Mouse (Mus musculus) forebrain, embryonic 16.5 days (tissue): ENCODE results near the gene Igsf8. TPM values are rescaled to one million over a fixed set of nuclear protein-coding genes. Genes with fewer than 3 reads are reported as not detected.
A peak's percentile ranks its signal among the peaks of the same experiment; 100 is the strongest.

ENCODE experiments used
- ATAC-seq: fragments of 200-750 bp; cut with Nextera tagmentation; 2 replicates; pipeline ENCODE4 v1.8.0; 2017; ENCODE audit warnings: mild to moderate bottlenecking, moderate library complexity
- H3K27ac ChIP-seq: fragments of 300-500 bp; sonication (generic); 2 replicates; pipeline ENCODE4 v1.5.1; 2014; ENCODE audit warnings: low read length, control low read depth
- H3K27me3 ChIP-seq: fragments of 300-500 bp; sonication (generic); replicated peaks from 2 replicates; pipeline ENCODE4 v1.6.1; 2014; ENCODE audit warnings: low read length; ENCODE audit not compliant: control insufficient read depth, insufficient read depth
- H3K36me3 ChIP-seq: fragments of 300-500 bp; sonication (generic); 2 replicates; pipeline ENCODE4 v1.6.1; 2014; ENCODE audit not compliant: control insufficient read depth, insufficient read depth
- H3K4me1 ChIP-seq: fragments of 300-500 bp; sonication (generic); replicated peaks from 2 replicates; pipeline ENCODE4 v1.6.1; 2014; ENCODE audit warnings: low read length; ENCODE audit not compliant: control insufficient read depth, insufficient read depth
- H3K4me2 ChIP-seq: fragments of 300-500 bp; sonication (generic); 2 replicates; pipeline ENCODE4 v1.6.1; 2014; ENCODE audit warnings: mild to moderate bottlenecking, low read length, control low read depth
- H3K4me3 ChIP-seq: fragments of 300-500 bp; sonication (generic); replicated peaks from 2 replicates; pipeline ENCODE4 v1.5.1; 2014; ENCODE audit warnings: mild to moderate bottlenecking, low read length, control low read depth
- H3K9ac ChIP-seq: fragments of 300-500 bp; sonication (generic); replicated peaks from 2 replicates; pipeline ENCODE4 v1.6.1; 2014; ENCODE audit warnings: low read depth, low read length, control low read depth
- H3K9me3 ChIP-seq: fragments of 300-500 bp; sonication (generic); 2 replicates; pipeline ENCODE4 v1.6.1; 2016; ENCODE audit warnings: low read length; ENCODE audit not compliant: control insufficient read depth
- WGBS: fragments of 180-500 bp; shearing (Covaris S2); extraction: QIAGEN DNeasy Blood & Tissue Kit; methylation state at CpG from one replicate; pipeline ENCODE4 v1.1.7; 2014; 5-methylcytosine and 5-hydroxymethylcytosine counted together
- polyA plus RNA-seq: library from polyadenylated mRNA; unstranded; fragments of >200 nt; fragmentation: Nextera tagmentation; extraction: Ambion mirVana; gene quantifications from 2 replicates; pipeline ENCODE4 v1.2.1, GENCODE M21; 2015

Igsf8 gene
- polyA plus RNA-seq, 1 experiment from 2014 or later, result 136 TPM

DNA sequence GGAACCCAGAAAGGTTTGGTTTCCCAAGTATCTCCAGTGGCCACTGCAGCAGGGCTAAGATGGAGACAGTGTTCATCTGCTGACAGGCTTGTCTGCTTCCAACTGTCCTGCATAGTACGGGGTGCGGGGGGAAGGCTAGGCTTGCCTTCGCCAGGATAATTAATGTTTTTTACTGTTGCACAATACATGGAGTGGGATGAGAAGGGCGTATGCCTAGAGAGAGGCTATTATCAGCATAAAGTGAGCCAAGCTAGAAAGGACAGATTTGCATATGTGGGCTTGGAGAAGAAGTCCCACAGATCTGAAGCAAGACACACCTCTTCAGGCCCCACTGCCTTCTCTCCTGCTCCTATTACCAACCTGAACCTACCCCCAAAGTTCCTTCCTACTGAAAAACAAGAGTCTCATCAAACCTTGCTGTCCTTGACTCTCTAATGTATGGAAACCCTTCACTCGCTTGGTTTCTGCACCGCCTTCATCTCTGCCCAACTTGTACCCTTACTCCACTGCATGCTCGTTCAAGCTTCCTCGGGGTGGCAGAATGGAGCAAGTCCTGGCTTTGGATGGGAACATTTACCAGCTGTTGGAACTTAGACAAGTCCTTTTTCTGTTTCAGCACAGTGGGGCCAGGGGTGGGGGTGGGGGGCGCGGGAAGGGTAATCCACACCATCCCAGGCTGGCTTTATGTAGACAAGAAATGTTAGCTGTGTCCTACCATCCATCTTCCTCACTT, 20.2 kb downstream of the Igsf8 start:
- Histone ChIP-seq H3K27ac (no peak overlapping the region), H3K4me2 (no peak overlapping the region), H3K9me3 (no peaks in the 10 kb centered on the region), H3K36me3 (no peaks in the 10 kb centered on the region), H3K9ac (no peak overlapping the region), H3K4me3 (no peak overlapping the region), H3K27me3 (no peaks in the 10 kb centered on the region), H3K4me1 (no peaks in the 10 kb centered on the region)
- whole genome bisulfite sequencing, result 76% methylated on average over 10 of the region's 10 CpGs
- ATAC-seq, result no peak

DNA sequence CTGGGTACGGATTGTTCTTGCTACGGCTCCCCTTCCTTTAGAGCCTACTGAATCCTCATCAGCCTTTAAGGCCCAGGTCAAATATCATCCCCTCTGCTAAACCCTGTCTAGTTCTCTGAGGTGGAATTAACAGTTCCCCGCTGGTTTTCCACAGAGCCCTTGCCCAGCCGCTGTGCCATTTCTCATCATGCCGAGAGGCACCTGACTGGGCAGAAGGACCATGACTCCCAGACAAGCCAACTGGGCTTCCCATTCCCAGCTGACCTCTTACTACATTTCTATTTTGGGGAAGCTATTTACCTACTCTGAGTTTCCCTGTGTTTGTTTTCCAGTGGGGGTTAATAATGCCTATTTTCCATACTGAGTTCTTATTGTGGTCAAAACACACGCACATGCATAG, 21.6 kb downstream of the Igsf8 start:
- H3K9ac ChIP-seq, result no peak overlapping the region
- H3K27me3 ChIP-seq, result no peaks in the 10 kb centered on the region
- H3K4me2 ChIP-seq, result no peak overlapping the region
- H3K9me3 ChIP-seq, result no peaks in the 10 kb centered on the region
- whole genome bisulfite sequencing, result 88% methylated on average over 6 of the region's 6 CpGs
- no peaks in the 10 kb centered on the region for H3K36me3 ChIP-seq
- H3K4me1 ChIP-seq, result no peaks in the 10 kb centered on the region
- no peak for ATAC-seq
- no peak overlapping the region for H3K27ac ChIP-seq
- no peak overlapping the region for H3K4me3 ChIP-seq

- H3K9me3 ChIP-seq, result no peaks in the 10 kb centered on the region
- H3K27me3 ChIP-seq, result no peaks in the 10 kb centered on the region
- no peak overlapping the region for H3K4me2 ChIP-seq
- no peaks in the 10 kb centered on the region for H3K4me1 ChIP-seq
- no peak for ATAC-seq
- no peaks in the 10 kb centered on the region for H3K36me3 ChIP-seq
- 90% methylated on average over 14 of the region's 14 CpGs for WGBS
- H3K4me3 ChIP-seq, result no peak overlapping the region
- no peak overlapping the region for H3K27ac ChIP-seq
- no peak overlapping the region for H3K9ac ChIP-seq
Observed at GRCm38 (mm10) chr1:172284221-172284620, 22.8 kb downstream of the Igsf8 start.

DNA sequence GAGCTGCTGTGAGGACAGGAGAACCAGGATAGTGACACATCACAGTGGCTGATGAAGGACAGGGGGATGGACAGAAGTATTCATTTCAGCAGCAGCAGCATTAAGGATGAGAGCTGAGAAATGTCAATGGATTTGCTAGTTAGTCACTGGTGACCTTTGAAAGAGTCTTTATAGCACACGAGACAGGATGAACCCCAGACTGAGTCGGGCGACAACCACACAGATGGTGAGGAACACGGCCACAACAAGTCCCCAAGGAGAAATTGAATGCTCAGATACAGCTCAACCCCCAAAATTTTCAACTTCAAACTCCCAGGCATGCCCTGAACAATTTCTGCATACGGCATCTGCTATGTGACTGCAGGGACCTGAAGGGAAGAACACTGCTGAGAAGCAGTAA, 25.3 kb downstream of the Igsf8 start:
- Histone ChIP-seq H3K36me3 (no peaks in the 10 kb centered on the region), H3K27ac (no peak overlapping the region), H3K4me3 (no peak overlapping the region), H3K9me3 (no peaks in the 10 kb centered on the region), H3K27me3 (no peaks in the 10 kb centered on the region), H3K4me2 (no peak overlapping the region), H3K9ac (no peak overlapping the region), H3K4me1 (no peaks in the 10 kb centered on the region)
- WGBS, result 90% methylated on average over 5 of the region's 5 CpGs
- ATAC-seq, result no peak

DNA sequence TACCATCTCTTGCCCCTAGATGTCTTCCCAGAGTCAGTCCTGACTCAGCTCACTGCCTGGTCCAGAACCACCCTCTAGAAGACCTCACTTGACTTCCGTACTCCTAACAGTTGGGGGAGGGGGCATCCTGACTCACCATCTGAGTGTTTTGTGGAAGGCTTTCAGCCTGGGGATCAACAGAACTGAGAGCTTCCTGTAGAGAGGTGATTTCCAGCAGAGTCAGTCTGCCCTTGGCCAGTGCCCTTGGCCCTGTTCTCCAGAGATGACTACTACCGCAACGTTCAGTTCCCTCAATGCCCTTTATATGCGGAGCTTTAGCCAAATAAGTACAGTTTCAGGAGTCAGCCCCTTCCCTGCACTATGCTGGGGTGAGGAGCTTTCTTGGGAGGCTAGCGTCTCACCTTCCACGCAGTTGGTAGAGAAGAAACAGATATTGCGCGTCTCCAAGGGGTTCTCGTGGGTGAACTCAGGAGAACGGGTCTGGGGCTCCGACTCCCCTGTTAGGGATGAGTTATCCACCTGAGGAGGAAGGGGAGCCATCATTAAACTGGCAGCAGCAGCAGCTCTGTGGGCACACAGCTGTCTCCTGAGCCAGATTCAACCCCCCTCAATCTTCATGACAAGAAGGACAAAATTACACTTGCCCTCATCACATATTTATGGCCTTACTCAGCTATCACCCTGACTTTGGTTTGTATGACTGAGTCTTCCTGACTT, 27.6 kb downstream of the Igsf8 start:
- no peak overlapping the region for H3K9ac ChIP-seq
- no peak for ATAC-seq
- no peaks in the 10 kb centered on the region for H3K4me1 ChIP-seq
- H3K4me2 ChIP-seq, result no peak overlapping the region
- H3K27me3 ChIP-seq, result no peaks in the 10 kb centered on the region
- 93% methylated on average over 11 of the region's 11 CpGs for WGBS
- H3K9me3 ChIP-seq, result no peaks in the 10 kb centered on the region
- H3K36me3 ChIP-seq, result no peaks in the 10 kb centered on the region
- no peak overlapping the region for H3K27ac ChIP-seq
- H3K4me3 ChIP-seq, result no peak overlapping the region

- Histone ChIP-seq H3K9me3 (no peaks in the 10 kb centered on the region), H3K4me1 (no peaks in the 10 kb centered on the region), H3K27ac (no peak overlapping the region), H3K27me3 (no peaks in the 10 kb centered on the region), H3K4me3 (no peak overlapping the region), H3K9ac (no peak overlapping the region), H3K36me3 (no peaks in the 10 kb centered on the region), H3K4me2 (no peak overlapping the region)
- ATAC-seq, result no peak
- WGBS, result 91% methylated on average over 3 of the region's 3 CpGs
Observed at GRCm38 (mm10) chr1:172289617-172289946, 28.1 kb downstream of the Igsf8 start.

- ATAC-seq, result no peak
- Histone ChIP-seq H3K4me3 (no peak overlapping the region), H3K27ac (no peak overlapping the region), H3K4me2 (no peak overlapping the region), H3K9ac (no peak overlapping the region), H3K27me3 (no peaks in the 10 kb centered on the region), H3K9me3 (no peaks in the 10 kb centered on the region), H3K4me1 (peaks cover 8% of the 10 kb centered on the region), H3K36me3 (no peaks in the 10 kb centered on the region)
- 91% methylated on average over 2 of the region's 2 CpGs for WGBS
Observed at GRCm38 (mm10) chr1:172292880-172293279, 31.4 kb downstream of the Igsf8 start.

- Histone ChIP-seq H3K9ac (no peak overlapping the region), H3K27ac (no peak overlapping the region), H3K9me3 (no peaks in the 10 kb centered on the region), H3K4me1 (peaks cover 13% of the 10 kb centered on the region), H3K4me2 (no peak overlapping the region), H3K36me3 (no peaks in the 10 kb centered on the region), H3K27me3 (no peaks in the 10 kb centered on the region), H3K4me3 (no peak overlapping the region)
- 91% methylated on average over 11 of the region's 11 CpGs for WGBS
- ATAC-seq, result no peak
Observed at GRCm38 (mm10) chr1:172293449-172293848, 32.0 kb downstream of the Igsf8 start.

GRCm38 (mm10) chr1:172295751-172296197, 34.3 kb downstream of the Igsf8 start:
- peaks cover 13% of the 10 kb centered on the region for H3K4me1 ChIP-seq
- peak overlapping the region; percentile 81 for H3K27ac ChIP-seq
- H3K9me3 ChIP-seq, result no peaks in the 10 kb centered on the region
- WGBS, result 19% methylated on average over 4 of the region's 4 CpGs
- no peaks in the 10 kb centered on the region for H3K27me3 ChIP-seq
- H3K9ac ChIP-seq, result peak overlapping the region; percentile 35; the same call in 1 of the 2 replicates
- H3K4me3 ChIP-seq, result peak overlapping the region; percentile 13
- no peaks in the 10 kb centered on the region for H3K36me3 ChIP-seq
- ATAC-seq, result peak; percentile 83
- H3K4me2 ChIP-seq, result peak overlapping the region; percentile 36
